Mouse (Mus musculus): ENCODE data around the gene Ttll4. TPM values are rescaled to one million over a fixed set of nuclear protein-coding genes. Genes with fewer than 3 reads are reported as not detected.

The Ttll4 gene
- total and polyA plus RNA-seq, 3 experiments = 6.6 to 10.9 (median 9.7) TPM

DNA sequence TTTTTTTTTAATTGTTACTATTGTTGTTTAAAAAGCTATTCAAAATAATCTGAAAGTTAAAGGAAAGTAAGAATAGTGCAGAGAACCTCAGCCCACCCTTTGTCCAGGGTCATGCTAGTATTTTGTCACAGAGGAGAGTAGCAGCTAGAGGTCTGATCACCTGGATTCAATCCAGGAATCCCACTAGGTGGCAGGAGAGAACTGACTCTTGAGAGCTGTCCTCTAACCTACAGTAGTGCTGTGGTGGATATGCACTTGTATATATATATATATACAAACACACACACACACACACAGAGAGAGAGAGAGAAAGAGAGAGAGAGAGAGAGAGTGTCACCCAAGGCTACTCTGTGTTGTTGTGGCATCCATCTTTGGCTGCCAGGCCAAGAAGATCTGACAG, 17.6 kb upstream of the Ttll4 start:
- DNase-seq = no peak
- intact Hi-C loops (cut with DNase I) = no loop called here

DNA sequence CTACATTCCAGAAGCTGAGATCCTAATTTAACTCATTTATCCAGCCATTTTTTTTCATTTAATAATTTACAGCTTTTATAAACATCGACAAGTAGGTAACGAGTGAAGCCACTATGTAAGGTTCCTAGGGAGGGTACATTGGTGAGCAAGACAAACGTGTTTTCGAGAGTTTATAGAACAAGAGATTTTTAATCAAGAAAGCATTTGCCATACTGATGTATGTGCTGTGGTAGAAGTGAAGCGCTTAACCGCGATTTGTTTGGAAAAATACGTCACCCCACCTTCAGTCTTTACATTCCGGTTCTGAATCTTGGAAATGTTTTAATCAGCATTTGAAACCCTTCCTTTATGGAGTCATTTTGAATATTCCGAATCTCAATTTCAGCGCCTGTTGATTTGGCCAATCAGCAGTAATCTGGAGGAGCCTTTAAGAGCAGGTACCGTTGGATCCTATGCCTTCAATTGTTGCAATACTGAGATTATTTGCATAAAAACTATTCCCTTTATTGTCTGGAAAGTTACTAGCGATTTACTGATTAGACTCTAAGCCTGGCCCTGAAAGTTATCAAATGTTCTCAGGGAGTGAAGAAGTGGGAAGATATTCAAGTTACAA, 814 bp downstream of the Ttll4 start:
- no peak for TF ChIP-seq EP300 (IDR thresholded peaks at IDR 0.05; ENCODE audit: insufficient read depth, low read depth, low read length)
- TF ChIP-seq POLR2A (IDR thresholded peaks at IDR 0.05; ENCODE audit: insufficient read depth, low read depth, low read length) = no peak
- no peak for TF ChIP-seq CTCF (IDR thresholded peaks at IDR 0.05)
- Histone ChIP-seq H3K4me1 (ENCODE audit: control insufficient read depth, insufficient read depth, low read length) (peaks cover 6% of the 10 kb centered on the region), H3K36me3 (ENCODE audit: control insufficient read depth, insufficient read depth, low read length) (peaks cover 9% of the 10 kb centered on the region), H3K27me3 (ENCODE audit: control insufficient read depth, insufficient read depth, low read length) (no peaks in the 10 kb centered on the region), H3K9ac (ENCODE audit: low read depth, low read length) (peak overlapping the region; percentile 90; the same call in 1 of the 2 replicates), H3K27ac (peak overlapping the region; percentile 89), H3K79me2 (replicated peaks; ENCODE audit: control insufficient read depth, insufficient read depth, low read length) (peaks cover 5% of the 10 kb centered on the region), H3K4me3 (peak overlapping the region; percentile 100)
- no peak for DNase-seq
- intact Hi-C loops (cut with DNase I) = loop anchor here (10.0 kb wide), 3 partner anchors 52 to 158 kb away; partner anchors contain the start of genes Bcs1l, Cnot9, Cyp27a1 and Zfp142
- 8% methylated on average over 13 of the region's 13 CpGs for WGBS

More for the DNA sequence above, 17.6 kb upstream of the Ttll4 start:
- Histone ChIP-seq H3K27ac (no peak overlapping the region), H3K27me3 (ENCODE audit: control insufficient read depth, insufficient read depth, low read length) (no peaks in the 10 kb centered on the region), H3K79me2 (replicated peaks; ENCODE audit: control insufficient read depth, insufficient read depth, low read length) (no peaks in the 10 kb centered on the region), H3K4me3 (no peak overlapping the region), H3K36me3 (ENCODE audit: control insufficient read depth, insufficient read depth, low read length) (no peaks in the 10 kb centered on the region), H3K9ac (ENCODE audit: low read depth, low read length) (no peak overlapping the region), H3K4me1 (ENCODE audit: control insufficient read depth, insufficient read depth, low read length) (no peaks in the 10 kb centered on the region)
- peak; percentile 60 for TF ChIP-seq CTCF (IDR thresholded peaks at IDR 0.05)
- no peak for TF ChIP-seq EP300 (IDR thresholded peaks at IDR 0.05; ENCODE audit: insufficient read depth, low read depth, low read length)

DNA sequence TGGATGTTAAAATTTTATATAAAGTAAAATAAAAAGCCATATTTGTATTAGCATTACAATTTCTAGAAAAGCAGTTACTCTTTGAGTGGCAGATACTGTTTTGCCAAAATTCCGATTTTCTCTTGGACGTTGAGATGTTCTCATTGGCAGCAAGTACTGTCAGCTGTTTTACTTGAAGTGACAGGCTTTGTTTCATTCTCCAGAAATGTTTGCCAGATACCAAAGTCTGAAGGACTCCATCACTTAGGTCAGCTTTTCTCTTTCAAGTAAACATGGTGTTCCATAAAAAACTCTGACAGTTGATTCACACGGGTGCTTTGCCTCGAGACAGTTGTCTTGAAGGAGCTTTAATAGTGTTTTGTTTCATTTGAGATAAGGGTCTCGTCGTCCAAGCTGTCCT, 3.6 kb downstream of the Ttll4 start:
- Histone ChIP-seq H3K4me3 (no peak overlapping the region), H3K27me3 (ENCODE audit: control insufficient read depth, insufficient read depth, low read length) (no peaks in the 10 kb centered on the region), H3K4me1 (ENCODE audit: control insufficient read depth, insufficient read depth, low read length) (peaks cover 7% of the 10 kb centered on the region), H3K36me3 (ENCODE audit: control insufficient read depth, insufficient read depth, low read length) (peaks cover 18% of the 10 kb centered on the region), H3K9ac (ENCODE audit: low read depth, low read length) (no peak overlapping the region), H3K27ac (no peak overlapping the region; the same call in 1 of the 2 replicates), H3K79me2 (replicated peaks; ENCODE audit: control insufficient read depth, insufficient read depth, low read length) (peaks cover 6% of the 10 kb centered on the region)
- DNase-seq = no peak
- no peak for TF ChIP-seq CTCF (IDR thresholded peaks at IDR 0.05)
- TF ChIP-seq EP300 (IDR thresholded peaks at IDR 0.05; ENCODE audit: insufficient read depth, low read depth, low read length) = no peak
- TF ChIP-seq POLR2A (IDR thresholded peaks at IDR 0.05; ENCODE audit: insufficient read depth, low read depth, low read length) = no peak
- intact Hi-C loops (cut with DNase I) = loop anchor here (10.0 kb wide), 3 partner anchors 50 to 160 kb away; partner anchors contain the start of genes Bcs1l, Cnot9, Cyp27a1 and Zfp142
- WGBS = 39% methylated on average over 6 of the region's 6 CpGs

DNA sequence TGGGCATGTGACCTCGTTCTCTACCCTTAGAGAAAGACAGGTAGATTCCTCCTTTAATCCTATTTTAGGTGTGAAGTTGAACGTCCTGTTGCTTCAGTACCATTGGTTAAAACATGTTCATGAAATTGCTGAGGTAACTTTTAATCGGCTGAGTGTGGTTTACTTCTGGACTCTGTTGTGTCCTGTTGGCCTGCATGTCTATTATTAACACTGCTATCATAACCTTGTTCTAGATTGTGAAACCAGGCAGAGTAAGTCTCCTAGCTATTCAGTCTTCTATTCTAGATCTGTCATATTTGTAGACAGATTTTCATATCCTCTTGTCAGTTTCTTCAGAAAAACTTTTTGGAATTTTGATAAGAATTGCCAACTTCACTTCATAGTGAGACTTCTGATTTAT, 6.8 kb downstream of the Ttll4 start:
- intact Hi-C loops (cut with DNase I) = loop anchor here (10.0 kb wide), 3 partner anchors 46 to 164 kb away; partner anchors contain the start of genes Bcs1l, Cnot9, Cyp27a1 and Zfp142

DNA sequence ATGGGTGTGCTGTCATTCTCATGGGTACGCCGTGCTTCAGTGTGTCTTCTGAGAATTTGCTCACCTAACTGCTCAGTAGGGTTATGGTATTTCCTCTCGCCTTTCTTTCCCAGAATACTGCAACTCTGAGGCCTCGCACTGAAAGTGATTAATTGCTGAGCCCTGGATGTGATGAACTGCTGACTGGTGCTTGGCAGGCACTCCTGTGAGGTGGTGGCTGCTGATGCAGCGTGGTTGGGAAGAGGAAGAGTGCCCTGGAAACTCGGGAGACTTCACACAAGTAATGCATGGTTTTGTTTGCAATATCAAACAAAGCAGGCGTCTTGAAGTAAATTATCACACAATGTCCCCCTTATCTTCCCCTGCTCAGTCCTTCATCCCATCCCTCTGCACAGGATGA, 11.2 kb downstream of the Ttll4 start:
- no peak overlapping the region for H3K9ac ChIP-seq (ENCODE audit: low read depth, low read length)
- no peak overlapping the region for H3K4me3 ChIP-seq
- peaks cover 9% of the 10 kb centered on the region for H3K36me3 ChIP-seq (ENCODE audit: control insufficient read depth, insufficient read depth, low read length)
- peak in 1 of 2 experiments; percentile 18 for DNase-seq
- no peak overlapping the region for H3K27ac ChIP-seq
- H3K79me2 ChIP-seq (replicated peaks; ENCODE audit: control insufficient read depth, insufficient read depth, low read length) = no peaks in the 10 kb centered on the region; the same call in 1 of the 2 replicates
- TF ChIP-seq EP300 (IDR thresholded peaks at IDR 0.05; ENCODE audit: insufficient read depth, low read depth, low read length) = no peak
- TF ChIP-seq CTCF (IDR thresholded peaks at IDR 0.05) = no peak
- TF ChIP-seq POLR2A (IDR thresholded peaks at IDR 0.05; ENCODE audit: insufficient read depth, low read depth, low read length) = no peak
- H3K27me3 ChIP-seq (ENCODE audit: control insufficient read depth, insufficient read depth, low read length) = no peaks in the 10 kb centered on the region
- intact Hi-C loops (cut with DNase I) = no loop called here
- peaks cover 1% of the 10 kb centered on the region for H3K4me1 ChIP-seq (ENCODE audit: control insufficient read depth, insufficient read depth, low read length)
- 42% methylated on average over 7 of the region's 7 CpGs for WGBS

More for the DNA sequence above, 6.8 kb downstream of the Ttll4 start:
- Histone ChIP-seq H3K27me3 (ENCODE audit: control insufficient read depth, insufficient read depth, low read length) (no peaks in the 10 kb centered on the region), H3K4me3 (no peak overlapping the region), H3K27ac (peak overlapping the region; percentile 76), H3K4me1 (ENCODE audit: control insufficient read depth, insufficient read depth, low read length) (peaks cover 4% of the 10 kb centered on the region), H3K9ac (ENCODE audit: low read depth, low read length) (no peak overlapping the region), H3K79me2 (replicated peaks; ENCODE audit: control insufficient read depth, insufficient read depth, low read length) (peaks cover 6% of the 10 kb centered on the region), H3K36me3 (ENCODE audit: control insufficient read depth, insufficient read depth, low read length) (peaks cover 14% of the 10 kb centered on the region)
- TF ChIP-seq CTCF (IDR thresholded peaks at IDR 0.05) (no peak), POLR2A (IDR thresholded peaks at IDR 0.05; ENCODE audit: insufficient read depth, low read depth, low read length) (no peak), EP300 (IDR thresholded peaks at IDR 0.05; ENCODE audit: insufficient read depth, low read depth, low read length) (no peak)
- 59% methylated on average over 3 of the region's 3 CpGs for WGBS
- no peak for DNase-seq

DNA sequence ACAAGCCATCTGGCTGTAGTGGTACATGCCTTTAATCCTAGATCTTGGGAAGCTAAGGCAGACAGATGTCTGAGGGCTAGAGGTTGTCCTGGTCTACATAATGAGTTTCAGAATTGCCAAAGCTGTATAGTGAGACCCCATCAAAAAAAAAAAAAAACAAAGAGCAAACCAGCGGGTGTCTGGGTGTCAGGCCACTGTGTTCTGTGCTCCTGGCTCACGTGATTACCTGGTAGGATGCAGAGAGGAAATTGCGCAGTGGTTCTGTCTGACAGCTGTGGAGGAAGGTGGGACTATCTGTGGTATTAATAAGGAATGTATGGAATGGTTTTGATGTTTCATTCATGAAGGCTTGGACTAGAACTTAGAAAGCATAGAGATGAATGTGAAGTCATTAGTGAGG, 15.3 kb downstream of the Ttll4 start:
- 91% methylated on average over 3 of the region's 3 CpGs for WGBS
- intact Hi-C loops (cut with DNase I) = no loop called here
- H3K79me2 ChIP-seq (replicated peaks; ENCODE audit: control insufficient read depth, insufficient read depth, low read length) = no peaks in the 10 kb centered on the region
- no peaks in the 10 kb centered on the region for H3K4me1 ChIP-seq (ENCODE audit: control insufficient read depth, insufficient read depth, low read length)
- H3K36me3 ChIP-seq (ENCODE audit: control insufficient read depth, insufficient read depth, low read length) = no peaks in the 10 kb centered on the region
- TF ChIP-seq EP300 (IDR thresholded peaks at IDR 0.05; ENCODE audit: insufficient read depth, low read depth, low read length) (no peak), CTCF (IDR thresholded peaks at IDR 0.05) (no peak), POLR2A (IDR thresholded peaks at IDR 0.05; ENCODE audit: insufficient read depth, low read depth, low read length) (no peak)
- no peak overlapping the region for H3K9ac ChIP-seq (ENCODE audit: low read depth, low read length)
- DNase-seq = no peak
- no peak overlapping the region for H3K27ac ChIP-seq
- no peaks in the 10 kb centered on the region for H3K27me3 ChIP-seq (ENCODE audit: control insufficient read depth, insufficient read depth, low read length)
- no peak overlapping the region for H3K4me3 ChIP-seq

All from heart, adult 2 months (tissue).